Mouse (Mus musculus) NIH3T3 (cell line): Measurements from ENCODE around the gene Zfp784.
"Not testable (repeated sequence)": the region's sequence is repeated elsewhere in the genome, so short reads cannot be mapped to it uniquely, and the experiment has no call there.

Experiments used
- DNase-seq: peaks from one replicate; pipeline ENCODE4 v3.0.0-alpha.2; 2012; ENCODE audit warnings: low read depth

Gene Zfp784

GRCm38 (mm10) chr7:5038109-5038732 lies at the start of gene Zfp784:
Gene Zfp784 (minus strand): TSS chr7:5038446.
- peak; percentile 95 for DNase-seq

GRCm38 (mm10) chr7:5087886-5088285 lies 49.6 kb upstream of the Zfp784 start:
- DNase-seq = no peak

- DNase-seq = no peak
Observed at GRCm38 (mm10) chr7:5086921-5087440, 48.7 kb upstream of the Zfp784 start.

- DNase-seq = no peak
Observed at GRCm38 (mm10) chr7:5085512-5085911, 47.3 kb upstream of the Zfp784 start.

- DNase-seq = no peak
Observed at GRCm38 (mm10) chr7:5083325-5084105, 45.3 kb upstream of the Zfp784 start.

- DNase-seq = no peak
Observed at GRCm38 (mm10) chr7:5081939-5082338, 43.7 kb upstream of the Zfp784 start.

GRCm38 (mm10) chr7:5081241-5081640 lies 43.0 kb upstream of the Zfp784 start:
- peak; percentile 34 for DNase-seq

GRCm38 (mm10) chr7:5080815-5081214 lies 42.6 kb upstream of the Zfp784 start:
- DNase-seq = peak; percentile 38

- DNase-seq = peak; percentile 96
Observed at GRCm38 (mm10) chr7:5080010-5080751, 41.9 kb upstream of the Zfp784 start, which contains the start of gene Epn1. Gene Epn1 (plus strand): TSS chr7:5080235.

- DNase-seq = not testable (repeated sequence)
Observed at GRCm38 (mm10) chr7:5079365-5080009, 41.2 kb upstream of the Zfp784 start.

- no peak for DNase-seq
Observed at GRCm38 (mm10) chr7:5076931-5077330, 38.7 kb upstream of the Zfp784 start.

GRCm38 (mm10) chr7:5074984-5075383 lies 36.7 kb upstream of the Zfp784 start:
- DNase-seq = no peak

GRCm38 (mm10) chr7:5073586-5073985 lies 35.3 kb upstream of the Zfp784 start:
- DNase-seq = no peak

GRCm38 (mm10) chr7:5064886-5065285 lies 26.6 kb upstream of the Zfp784 start:
- DNase-seq = no peak

- peak; percentile 89 for DNase-seq
Observed at GRCm38 (mm10) chr7:5062360-5063001, 24.2 kb upstream of the Zfp784 start.

GRCm38 (mm10) chr7:5061774-5062359 lies 23.6 kb upstream of the Zfp784 start, which contains the start of gene U2af2:
Gene U2af2 (plus strand): TSS chr7:5062143.
- DNase-seq = peak; percentile 95

GRCm38 (mm10) chr7:5060944-5061773 lies 22.9 kb upstream of the Zfp784 start:
- peak; percentile 99 for DNase-seq

GRCm38 (mm10) chr7:5060239-5060731 lies 22.0 kb upstream of the Zfp784 start:
- DNase-seq = peak; percentile 96

GRCm38 (mm10) chr7:5059421-5059820 lies 21.2 kb upstream of the Zfp784 start:
- DNase-seq = no peak

- DNase-seq = no peak
Observed at GRCm38 (mm10) chr7:5058631-5059030, 20.4 kb upstream of the Zfp784 start.
